Mouse (Mus musculus) neural tube, embryonic 14.5 days (tissue): ENCODE measurements at regions not wholly inside any gene's neighbourhood (a gene's known extent, or its start where the extent isn't known, plus 50 kb on each side); places are given as distances from the start of the nearest gene placed in this dataset.

Experiments
- ATAC-seq: fragments of 200-750 bp; cut with Nextera tagmentation; 2 replicates; pipeline ENCODE4 v1.8.0; 2017; ENCODE audit warnings: low read depth, mild to moderate bottlenecking, moderate TSS enrichment, moderate library complexity
- H3K27ac ChIP-seq: fragments of 300-500 bp; sonication (generic); 2 replicates; pipeline ENCODE4 v1.5.1; 2014; ENCODE audit warnings: low read depth, mild to moderate bottlenecking, control low read depth, low read length, moderate library complexity, mixed read lengths
- H3K27me3 ChIP-seq: fragments of 300-500 bp; sonication (generic); 2 replicates; pipeline ENCODE4 v1.6.1; 2014; ENCODE audit warnings: low read length; ENCODE audit not compliant: control insufficient read depth, insufficient read depth
- H3K36me3 ChIP-seq: fragments of 300-500 bp; sonication (generic); 2 replicates; pipeline ENCODE4 v1.6.1; 2014; ENCODE audit warnings: low read length, mixed read lengths; ENCODE audit not compliant: control insufficient read depth, insufficient read depth
- H3K4me1 ChIP-seq: fragments of 300-500 bp; sonication (generic); 2 replicates; pipeline ENCODE4 v1.6.1; 2014; ENCODE audit warnings: low read length; ENCODE audit not compliant: control insufficient read depth, insufficient read depth
- H3K4me2 ChIP-seq: fragments of 300-500 bp; sonication (generic); 2 replicates; pipeline ENCODE4 v1.6.1; 2014; ENCODE audit warnings: mild to moderate bottlenecking, low read depth, low read length, control low read depth
- H3K4me3 ChIP-seq: fragments of 300-500 bp; sonication (generic); 2 replicates; pipeline ENCODE4 v1.5.1; 2014; ENCODE audit warnings: low read depth, low read length, control low read depth, mixed read lengths
- H3K9ac ChIP-seq: fragments of 300-500 bp; sonication (generic); replicated peaks from 2 replicates; pipeline ENCODE4 v1.6.1; 2014; ENCODE audit warnings: low read depth, mild to moderate bottlenecking, control low read depth, low read length, mixed read lengths
- H3K9me3 ChIP-seq: fragments of 300-500 bp; sonication (generic); 2 replicates; pipeline ENCODE4 v1.6.1; 2016; ENCODE audit warnings: low read length; ENCODE audit not compliant: control insufficient read depth
- WGBS: fragments of 180-500 bp; shearing (Covaris S2); extraction: QIAGEN DNeasy Blood & Tissue Kit; methylation state at CpG from one replicate; pipeline ENCODE4 v1.1.7; 2014; 5-methylcytosine and 5-hydroxymethylcytosine counted together

- Histone ChIP-seq H3K9me3 (no peaks in the 10 kb centered on the region), H3K4me2 (no peak overlapping the region), H3K9ac (no peak overlapping the region), H3K4me1 (no peaks in the 10 kb centered on the region), H3K36me3 (no peaks in the 10 kb centered on the region), H3K27ac (no peak overlapping the region), H3K27me3 (no peaks in the 10 kb centered on the region), H3K4me3 (no peak overlapping the region)
- WGBS, result 35% methylated on average over 5 of the region's 5 CpGs
- no peak for ATAC-seq
Observed at GRCm38 (mm10) chr7:121563526-121563925, 143.5 kb downstream of the Usp31 start.

GRCm38 (mm10) chr7:121555420-121555819, 151.6 kb downstream of the Usp31 start:
- Histone ChIP-seq H3K36me3 (no peaks in the 10 kb centered on the region), H3K4me1 (no peaks in the 10 kb centered on the region), H3K27me3 (no peaks in the 10 kb centered on the region), H3K9me3 (no peaks in the 10 kb centered on the region), H3K9ac (no peak overlapping the region), H3K4me3 (no peak overlapping the region), H3K27ac (no peak overlapping the region), H3K4me2 (no peak overlapping the region)
- ATAC-seq, result peak; percentile 34; the same call in 1 of the 2 replicates
- 50% methylated on average over 4 of the region's 4 CpGs for WGBS
